In the genomic region with DNA sequence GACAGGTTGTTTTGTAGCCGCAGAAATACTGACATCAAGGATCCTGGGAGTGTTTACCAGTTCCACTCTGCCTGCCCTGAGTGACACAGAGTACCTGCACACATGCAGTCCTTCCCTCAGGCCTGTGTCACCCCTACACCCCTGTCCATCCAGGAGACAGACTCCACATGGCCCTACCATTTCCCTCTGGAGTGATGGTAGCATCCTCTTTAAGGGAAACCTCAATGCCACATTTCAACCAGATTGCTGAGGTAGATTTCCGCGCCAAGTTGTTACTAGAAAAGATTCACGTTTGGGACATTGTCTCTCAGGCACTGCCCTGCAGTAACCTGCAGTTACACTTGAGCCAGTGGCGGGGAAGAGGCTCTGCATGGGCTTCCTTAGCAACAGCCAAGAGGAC, we compare ENCODE assay signal across 10 mouse cellular contexts.
"Had no signal": no experiment of that assay in that cellular context is flagged by ENCODE, and none has a peak within 500 bp of the region (broad histone marks: within the 10 kb centered on the region; RNA-seq: fewer than 3 reads in every experiment).

No protein-coding gene starts in this region.

- H3K27me3 ChIP-seq: kidney, embryonic 15.5 days had no signal

- H3K9me3 ChIP-seq: kidney, embryonic 15.5 days; limb, embryonic 10.5 days had no signal

- H3K9ac ChIP-seq: kidney, embryonic 15.5 days had no signal

- ATAC-seq: intestine, embryonic 16.5 days had no signal

- H3K4me3 ChIP-seq: kidney, embryonic 15.5 days; left cerebral cortex, adult 2 months; limb, embryonic 10.5 days had no signal

- H3K36me3 ChIP-seq: kidney, embryonic 15.5 days; limb, embryonic 10.5 days had no signal

- H3K4me2 ChIP-seq: kidney, embryonic 15.5 days had no signal

- DNase-seq: kidney, adult 2 months; kidney, postnatal 14 days; lung, postnatal 36 days; retina, postnatal 1 day; right cerebral cortex, postnatal 14 days; thymus, postnatal 4 days had no signal

- H3K27ac ChIP-seq: kidney, embryonic 15.5 days; left cerebral cortex, adult 2 months; limb, embryonic 10.5 days had no signal
